Mouse (Mus musculus) CH12.LX (cell line): Measurements from ENCODE around the gene Pcnx. TPM values are rescaled to one million over a fixed set of nuclear protein-coding genes. Genes with fewer than 3 reads are reported as not detected.

ENCODE experiments used
- DNase-seq: peaks from one replicate; pipeline ENCODE4 v3.0.0-alpha.2; 2013; ENCODE audit errors: extremely low read depth
- H3K27ac ChIP-seq: 2 replicates; pipeline ENCODE4 v1.5.1; 2012; ENCODE audit warnings: low read depth, mild to moderate bottlenecking, control low read depth, moderate library complexity; ENCODE audit not compliant: insufficient read depth
- H3K27me3 ChIP-seq: replicated peaks from 2 replicates; pipeline ENCODE3; 2012; ENCODE audit warnings: inconsistent platforms
- H3K36me3 ChIP-seq, 2 experiments: replicated peaks in 1 of 2; 2 replicates each; pipeline versions ENCODE3 to v1.6.1; 2012; ENCODE audit warnings: inconsistent platforms in 1 of 2, low read length in 1 of 2, mild to moderate bottlenecking in 1 of 2, mixed read lengths in 1 of 2, moderate library complexity in 1 of 2; ENCODE audit not compliant: control insufficient read depth in 1 of 2, insufficient read depth in 1 of 2
- H3K4me1 ChIP-seq, 2 experiments: 2 replicates each; pipeline ENCODE4 v1.6.1; 2012; ENCODE audit warnings: inconsistent platforms in 1 of 2, moderate library complexity in 1 of 2; ENCODE audit not compliant: insufficient read depth in 2 of 2, control insufficient read depth in 1 of 2
- H3K4me2 ChIP-seq: 2 replicates; pipeline ENCODE4 v1.6.1; 2012; ENCODE audit warnings: low read depth, mild to moderate bottlenecking, control low read depth; ENCODE audit not compliant: poor library complexity, insufficient read depth, severe bottlenecking
- H3K4me3 ChIP-seq, 3 experiments: fragments of 150-350 bp in 1 of 3; sonication (generic) in 1 of 3; replicated peaks in 1 of 3; 2 replicates each; pipeline versions ENCODE3 to v1.5.1; 2011 to 2012; ENCODE audit warnings: low read depth in 2 of 3, low read length in 2 of 3, mild to moderate bottlenecking in 2 of 3, moderate library complexity in 2 of 3, control low read depth in 1 of 3, improper control_type of control experiment in 1 of 3, inconsistent platforms in 1 of 3, mixed read lengths in 1 of 3; ENCODE audit not compliant: poor library complexity in 1 of 3
- H3K79me2 ChIP-seq: replicated peaks from 2 replicates; pipeline ENCODE4 v1.6.1; 2012; ENCODE audit warnings: mild to moderate bottlenecking, moderate library complexity; ENCODE audit not compliant: control insufficient read depth, poor library complexity, insufficient read depth, severe bottlenecking; ENCODE audit errors: extremely low read depth
- H3K9ac ChIP-seq: 2 replicates; pipeline ENCODE4 v1.6.1; 2012; ENCODE audit warnings: low read depth, mild to moderate bottlenecking, control low read depth, moderate library complexity; ENCODE audit not compliant: insufficient read depth
- H3K9me3 ChIP-seq: replicated peaks from 2 replicates; pipeline ENCODE3; 2012; ENCODE audit warnings: low read length, inconsistent platforms, mixed read lengths
- BHLHE40 ChIP-seq: IDR thresholded peaks from 2 replicates; pipeline ENCODE4 v1.6.1; 2011; ENCODE audit warnings: mild to moderate bottlenecking, low read depth, low read length, improper control_type of control experiment
- CHD2 ChIP-seq: IDR thresholded peaks from 2 replicates; pipeline ENCODE4 v1.6.1; 2011; ENCODE audit warnings: low read length, improper control_type of control experiment
- CTCF ChIP-seq, 2 experiments: IDR thresholded peaks in 1 of 2; conservative IDR thresholded peaks in 1 of 2; 2 replicates each; pipeline ENCODE4 v1.5.1; 2011 to 2012; ENCODE audit warnings: low read depth in 2 of 2, low read length in 2 of 2, improper control_type of control experiment in 1 of 2, inconsistent platforms in 1 of 2, mild to moderate bottlenecking in 1 of 2, moderate library complexity in 1 of 2
- E2F4 ChIP-seq: IDR thresholded peaks from 2 replicates; pipeline ENCODE4 v1.6.1; 2011; ENCODE audit warnings: low read depth, low read length, improper control_type of control experiment; ENCODE audit not compliant: insufficient replicate concordance
- ELF1 ChIP-seq: IDR thresholded peaks from 2 replicates; pipeline ENCODE4 v1.6.1; 2014; ENCODE audit warnings: low read depth, mild to moderate bottlenecking, inconsistent platforms, low read length, improper control_type of control experiment
- EP300 ChIP-seq: IDR thresholded peaks from 2 replicates; pipeline ENCODE4 v1.6.1; 2011; ENCODE audit warnings: low read length, improper control_type of control experiment
- ETS1 ChIP-seq: conservative IDR thresholded peaks from 2 replicates; pipeline ENCODE4 v1.6.1; 2012; ENCODE audit warnings: low read depth, mild to moderate bottlenecking, inconsistent platforms, low read length, improper control_type of control experiment, moderate library complexity
- GABPA ChIP-seq: IDR thresholded peaks from 2 replicates; pipeline ENCODE4 v1.6.1; 2012; ENCODE audit warnings: low read depth, low read length, improper control_type of control experiment, inconsistent platforms; ENCODE audit not compliant: insufficient replicate concordance
- HCFC1 ChIP-seq: IDR thresholded peaks from 2 replicates; pipeline ENCODE4 v1.6.1; 2012; ENCODE audit warnings: low read depth, mild to moderate bottlenecking, inconsistent platforms, low read length, improper control_type of control experiment
- JUND ChIP-seq: conservative IDR thresholded peaks from 2 replicates; pipeline ENCODE4 v1.6.1; 2011; ENCODE audit warnings: low read depth, low read length, improper control_type of control experiment
- KAT2A ChIP-seq: IDR thresholded peaks from 2 replicates; pipeline ENCODE4 v1.6.1; 2012; ENCODE audit warnings: low read length, improper control_type of control experiment, inconsistent platforms; ENCODE audit not compliant: insufficient replicate concordance
- MAX ChIP-seq: IDR thresholded peaks from 2 replicates; pipeline ENCODE4 v1.6.1; 2011; ENCODE audit warnings: low read length, improper control_type of control experiment
- MEF2A ChIP-seq: IDR thresholded peaks from 2 replicates; pipeline ENCODE4 v1.6.1; 2014; ENCODE audit warnings: low read depth, mild to moderate bottlenecking, inconsistent platforms, low read length, improper control_type of control experiment, borderline replicate concordance
- MXI1 ChIP-seq: IDR thresholded peaks from 2 replicates; pipeline ENCODE4 v1.6.1; 2011; ENCODE audit warnings: mild to moderate bottlenecking, low read depth, low read length, improper control_type of control experiment
- MYC ChIP-seq: IDR thresholded peaks from 2 replicates; pipeline ENCODE4 v1.6.1; 2011; ENCODE audit warnings: low read depth, mild to moderate bottlenecking, improper control_type of control experiment, low read length
- NRF1 ChIP-seq: IDR thresholded peaks from 2 replicates; pipeline ENCODE4 v1.6.1; 2014; ENCODE audit warnings: low read depth, mild to moderate bottlenecking, inconsistent platforms, low read length, improper control_type of control experiment, moderate library complexity
- PAX5 ChIP-seq: IDR thresholded peaks from 2 replicates; pipeline ENCODE4 v1.6.1; 2012; ENCODE audit warnings: low read length, inconsistent platforms, mixed read lengths
- TBP ChIP-seq: conservative IDR thresholded peaks from 2 replicates; pipeline ENCODE4 v1.6.1; 2011; ENCODE audit warnings: low read depth, low read length, improper control_type of control experiment
- TCF12 ChIP-seq: IDR thresholded peaks from 2 replicates; pipeline ENCODE4 v1.6.1; 2014; ENCODE audit warnings: low read depth, mild to moderate bottlenecking, inconsistent platforms, low read length, improper control_type of control experiment
- UBTF ChIP-seq: IDR thresholded peaks from 2 replicates; pipeline ENCODE4 v1.6.1; 2012; ENCODE audit warnings: low read depth, mild to moderate bottlenecking, inconsistent platforms, low read length, improper control_type of control experiment, moderate library complexity
- USF2 ChIP-seq: conservative IDR thresholded peaks from 2 replicates; pipeline ENCODE4 v1.6.1; 2011; ENCODE audit warnings: low read depth, low read length, improper control_type of control experiment
- ZC3H11A ChIP-seq: IDR thresholded peaks from 2 replicates; pipeline ENCODE4 v1.6.1; 2012; ENCODE audit warnings: low read depth, mild to moderate bottlenecking, inconsistent platforms, low read length, improper control_type of control experiment
- ZKSCAN1 ChIP-seq: IDR thresholded peaks from 2 replicates; pipeline ENCODE4 v1.6.1; 2012; ENCODE audit warnings: low read depth, inconsistent platforms, low read length, improper control_type of control experiment, borderline replicate concordance
- ZMIZ1 ChIP-seq: IDR thresholded peaks from 2 replicates; pipeline ENCODE4 v1.6.1; 2012; ENCODE audit warnings: low read depth, mild to moderate bottlenecking, inconsistent platforms, low read length, improper control_type of control experiment
- dilution Hi-C: fragments of 300-500 bp; cut with MboI; formaldehyde crosslinking; loops from 2 replicates; pipeline ENCODE4 v1.14.3; 2020; ENCODE audit warnings: low sequenced_read_pairs; ENCODE audit not compliant: extremely low pct_unique_long_range_greater_than_20kb, extremely low pct_ligation_motif_present
- in situ Hi-C: fragments of 300-500 bp; cut with MboI; formaldehyde crosslinking; loops from 3 replicates; pipeline ENCODE4 v1.14.3; 2019; ENCODE audit warnings: low sequenced_read_pairs, low pct_ligation_motif_present, low pct_unique_long_range_greater_than_20kb, mixed read lengths
- polyA plus RNA-seq: library from polyadenylated mRNA; unstranded; fragments of >175 nt; gene quantifications from 2 replicates; pipeline ENCODE4 v1.2.1, GENCODE M21; 2012; ENCODE audit warnings: low read depth; ENCODE audit not compliant: insufficient read length
- total RNA-seq, 2 experiments: library from RNA; depleted of rRNA; stranded (reverse); fragments of 300-350 nt in 1 of 2; fragments of >200 nt in 1 of 2; gene quantifications; 2 replicates each; pipeline ENCODE4 v1.2.3; 2012 to 2014

Gene Pcnx
- total and polyA plus RNA-seq, 3 experiments = 16.2 to 89.1 (median 68.2) TPM

DNA sequence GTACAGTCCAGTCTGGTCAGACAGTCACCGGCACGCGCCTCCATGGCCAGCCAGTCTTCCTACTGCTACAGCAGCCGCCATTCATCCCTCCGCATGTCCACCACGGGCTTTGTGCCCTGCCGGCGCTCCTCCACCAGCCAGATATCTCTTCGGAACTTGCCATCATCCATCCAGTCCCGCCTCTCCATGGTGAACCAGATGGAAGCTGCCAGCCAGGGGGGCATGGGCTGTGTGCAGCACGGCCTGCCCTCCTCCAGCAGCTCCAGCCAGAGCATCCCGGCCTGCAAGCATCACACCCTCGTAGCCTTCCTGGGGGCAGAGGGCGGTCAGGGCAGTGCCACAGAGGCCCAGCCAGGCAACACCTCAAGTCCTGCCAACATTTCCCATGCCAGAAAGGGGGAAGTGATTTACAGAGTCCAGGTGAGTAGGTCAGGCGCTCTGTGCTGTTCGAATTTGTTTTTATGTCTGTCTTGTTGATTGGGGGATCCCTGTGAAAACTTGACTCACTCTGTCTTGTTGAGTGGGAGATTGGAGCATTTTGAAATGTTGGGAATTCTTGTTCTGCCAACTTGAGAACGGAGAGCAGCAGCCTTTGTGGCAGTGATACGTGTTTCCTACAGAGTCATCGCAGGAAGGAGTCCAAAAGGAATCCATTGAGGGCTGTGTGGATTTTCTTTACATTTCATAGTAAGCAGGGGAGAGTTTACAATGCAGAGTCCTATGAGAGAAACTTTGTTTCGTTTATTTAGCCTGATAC lies 135.3 kb downstream of the Pcnx start:
- Histone ChIP-seq H3K9ac (no peak overlapping the region), H3K4me2 (no peak overlapping the region), H3K9me3 (no peaks in the 10 kb centered on the region), H3K4me3 (no peak overlapping the region), H3K4me1 (peaks cover 0 to 3% of the 10 kb centered on the region in 2 experiments; a peak in 1 of 4 replicates), H3K27ac (no peak overlapping the region), H3K79me2 (no peaks in the 10 kb centered on the region), H3K36me3 (peaks cover 58 to 78% of the 10 kb centered on the region in 2 experiments), H3K27me3 (no peaks in the 10 kb centered on the region)
- dilution Hi-C loops (no loop called here), in situ Hi-C loops (loop anchor here (25.0 kb wide), 1 partner anchor 267 kb away; no protein-coding TSS in a partner anchor)
- no peak for DNase-seq
- TF ChIP-seq MEF2A (no peak), EP300 (no peak), KAT2A (no peak), ELF1 (no peak), ZKSCAN1 (no peak), MYC (no peak), ZMIZ1 (no peak), E2F4 (no peak), TBP (no peak), ZC3H11A (no peak), UBTF (no peak), MAX (no peak)

DNA sequence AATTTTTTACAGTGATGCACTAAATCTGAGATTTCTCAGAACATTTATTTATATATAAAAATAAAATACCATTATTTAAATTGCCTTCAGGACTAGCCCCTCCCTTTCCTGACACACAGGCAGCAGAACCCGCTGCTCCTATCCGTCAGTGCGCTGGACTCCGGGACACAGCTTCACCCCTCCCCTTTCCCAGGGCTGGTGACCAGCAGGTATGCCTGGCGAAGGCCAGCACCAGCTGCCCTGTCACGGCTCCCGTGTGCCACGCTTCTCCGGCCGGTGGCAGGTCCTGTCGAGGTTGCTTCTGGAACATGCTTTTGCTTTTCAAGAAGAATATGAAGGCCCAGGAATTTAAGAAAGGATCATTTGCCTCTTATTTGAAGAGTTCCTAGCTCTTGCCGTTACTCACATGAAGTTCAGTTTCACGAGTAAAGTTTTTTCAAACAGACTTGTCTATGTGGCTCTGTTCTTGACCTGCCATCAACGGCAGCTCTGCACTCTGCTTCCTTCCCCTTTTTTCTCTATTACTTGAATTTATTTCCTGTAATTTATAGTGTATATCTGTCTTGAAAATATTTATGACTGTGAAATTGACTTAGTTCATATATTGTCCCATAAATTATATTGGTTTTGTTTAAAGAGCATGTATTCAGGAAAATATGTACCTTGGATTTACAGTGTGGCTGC lies 137.0 kb downstream of the Pcnx start:
- H3K79me2 ChIP-seq = no peaks in the 10 kb centered on the region
- H3K36me3 ChIP-seq = peaks cover 43 to 61% of the 10 kb centered on the region in 2 experiments
- no peaks in the 10 kb centered on the region for H3K9me3 ChIP-seq
- peaks cover 0 to 12% of the 10 kb centered on the region in 2 experiments; a peak in 1 of 4 replicates for H3K4me1 ChIP-seq
- in situ Hi-C loops (loop anchor here (25.0 kb wide), 1 partner anchor 265 kb away; no protein-coding TSS in a partner anchor), dilution Hi-C loops (no loop called here)
- no peak for TF ChIP-seq HCFC1
- TF ChIP-seq PAX5 = no peak
- TF ChIP-seq USF2 = no peak
- no peak for TF ChIP-seq NRF1
- TF ChIP-seq CHD2 = no peak
- TF ChIP-seq GABPA = no peak
- TF ChIP-seq MYC = no peak
- no peak for TF ChIP-seq KAT2A
- no peak for TF ChIP-seq JUND
- TF ChIP-seq BHLHE40 = no peak
- TF ChIP-seq E2F4 = no peak
- no peak for TF ChIP-seq MAX
- TF ChIP-seq MXI1 = no peak
- no peak for TF ChIP-seq TCF12
- TF ChIP-seq CTCF (conservative IDR thresholded peaks at IDR 0.05 in 1 of 2, IDR thresholded peaks at IDR 0.05 in 1 of 2; ENCODE audit: low read depth in 2 of 2, low read length in 2 of 2) = no peak
- no peak for TF ChIP-seq ETS1
- DNase-seq = no peak
- H3K27me3 ChIP-seq = no peaks in the 10 kb centered on the region
- H3K4me3 ChIP-seq = no peak overlapping the region
- no peak overlapping the region for H3K4me2 ChIP-seq
- no peak overlapping the region for H3K27ac ChIP-seq
- no peak overlapping the region for H3K9ac ChIP-seq
